8 mouse cellular contexts compared by ENCODE assay signal in genomic region chr6:4600085-4600657, GRCm38 (mm10). TPM values are rescaled to one million over a fixed set of nuclear protein-coding genes. Genes with fewer than 3 reads are reported as not detected.
DNase-seq lines count a peak whose midpoint lies in the region; ATAC-seq and TF ChIP-seq lines count a peak whose summit lies in the region.

No protein-coding gene starts in this region.

- H3K36me3 ChIP-seq in ES-Bruce4 (ENCODE audit: control insufficient read depth, insufficient read depth, low read length, poor library complexity, severe bottlenecking) = no peaks in the 10 kb centered on the region
- no peaks in the 10 kb centered on the region for H3K36me3 ChIP-seq in forebrain, embryonic 16.5 days (ENCODE audit: control insufficient read depth, insufficient read depth)
- no peaks in the 10 kb centered on the region for H3K36me3 ChIP-seq in liver, embryonic 15.5 days (replicated peaks)

- ATAC-seq in forebrain, embryonic 16.5 days = peak; percentile 16
- peak; percentile 6; the same call in 1 of the 2 replicates for ATAC-seq in liver, embryonic 15.5 days (ENCODE audit: insufficient read depth)

- no peak for DNase-seq in cerebellum, adult 2 months
- DNase-seq in cerebellum, postnatal 10 days = no peak
- DNase-seq in right cerebral cortex, postnatal 36 days (ENCODE audit: low spot score in 2 of 2) = no peak
- DNase-seq in cerebellum, adult 11-12 months = no peak
- DNase-seq in gastrocnemius, adult 18-20 months (ENCODE audit: low spot score) = no peak

- peak overlapping the region; percentile 96 for H3K4me2 ChIP-seq in forebrain, embryonic 16.5 days (ENCODE audit: low read length)
- peak overlapping the region; percentile 85 for H3K4me2 ChIP-seq in liver, embryonic 15.5 days

- 34% methylated on average over 7 of the region's 7 CpGs for WGBS in cerebellum, adult 2 months
- 35% methylated on average over 7 of the region's 7 CpGs for WGBS in forebrain, embryonic 16.5 days
- 32% methylated on average over 7 of the region's 7 CpGs for WGBS in liver, embryonic 15.5 days (ENCODE audit: insufficient replicate concordance)

- TF ChIP-seq EP300 in ES-Bruce4 (IDR thresholded peaks at IDR 0.05; ENCODE audit: insufficient read depth, low read depth, low read length) = no peak

- H3K4me1 ChIP-seq in cerebellum, adult 2 months (ENCODE audit: control insufficient read depth, insufficient read depth, low read length) = no peaks in the 10 kb centered on the region
- no peaks in the 10 kb centered on the region for H3K4me1 ChIP-seq in ES-Bruce4 (ENCODE audit: control insufficient read depth, insufficient read depth, low read length)
- H3K4me1 ChIP-seq in forebrain, embryonic 16.5 days (replicated peaks; ENCODE audit: control insufficient read depth, insufficient read depth, low read length) = peaks cover 19% of the 10 kb centered on the region
- peaks cover 17% of the 10 kb centered on the region for H3K4me1 ChIP-seq in liver, embryonic 15.5 days (replicated peaks)

- no peak for TF ChIP-seq CTCF in cerebellum, adult 2 months (IDR thresholded peaks at IDR 0.05; ENCODE audit: borderline replicate concordance, insufficient read depth, low read depth, low read length)
- no peak for TF ChIP-seq CTCF in ES-Bruce4 (IDR thresholded peaks at IDR 0.05; ENCODE audit: low read depth, low read length)

- no peaks in the 10 kb centered on the region for H3K27me3 ChIP-seq in cerebellum, adult 2 months (ENCODE audit: control insufficient read depth, insufficient read depth, low read length)
- H3K27me3 ChIP-seq in ES-Bruce4 (ENCODE audit: control insufficient read depth, insufficient read depth, low read length, poor library complexity, severe bottlenecking) = no peaks in the 10 kb centered on the region
- no peaks in the 10 kb centered on the region for H3K27me3 ChIP-seq in forebrain, embryonic 16.5 days (replicated peaks; ENCODE audit: control insufficient read depth, insufficient read depth, low read length)
- H3K27me3 ChIP-seq in liver, embryonic 15.5 days = no peaks in the 10 kb centered on the region

- no peak for TF ChIP-seq POLR2A in cerebellum, adult 2 months (IDR thresholded peaks at IDR 0.05; ENCODE audit: borderline replicate concordance, insufficient read depth, low read length)
- no peak for TF ChIP-seq POLR2A in ES-Bruce4 (IDR thresholded peaks at IDR 0.05; ENCODE audit: insufficient read depth, low read length)

- peak overlapping the region; percentile 95 for H3K9ac ChIP-seq in ES-Bruce4 (ENCODE audit: low read depth, poor library complexity, severe bottlenecking)
- H3K9ac ChIP-seq in forebrain, embryonic 16.5 days (replicated peaks; ENCODE audit: low read depth, low read length) = peak overlapping the region; percentile 98
- H3K9ac ChIP-seq in liver, embryonic 15.5 days = peak overlapping the region; percentile 81

- no peaks in the 10 kb centered on the region for H3K9me3 ChIP-seq in ES-Bruce4 (replicated peaks; ENCODE audit: control insufficient read depth, insufficient read depth, low read length, poor library complexity, severe bottlenecking)
- H3K9me3 ChIP-seq in forebrain, embryonic 16.5 days (ENCODE audit: control insufficient read depth, low read length) = no peaks in the 10 kb centered on the region
- no peaks in the 10 kb centered on the region for H3K9me3 ChIP-seq in liver, embryonic 15.5 days (replicated peaks)

- peak overlapping the region; percentile 96 for H3K27ac ChIP-seq in cerebellum, adult 2 months (ENCODE audit: insufficient read depth, low read length)
- no peak overlapping the region for H3K27ac ChIP-seq in ES-Bruce4 (ENCODE audit: insufficient read depth, low read length)
- peak overlapping the region; percentile 90 for H3K27ac ChIP-seq in forebrain, embryonic 16.5 days (ENCODE audit: low read length)
- peak overlapping the region; percentile 79 for H3K27ac ChIP-seq in liver, embryonic 15.5 days (replicated peaks)

- H3K4me3 ChIP-seq in cerebellum, adult 2 months (replicated peaks; ENCODE audit: insufficient read depth, low read depth, low read length) = peak overlapping the region; percentile 85
- peak overlapping the region; percentile 60 for H3K4me3 ChIP-seq in ES-Bruce4 (ENCODE audit: low read depth, low read length)
- peak overlapping the region; percentile 68 for H3K4me3 ChIP-seq in forebrain, embryonic 16.5 days (replicated peaks; ENCODE audit: low read length)
- peak overlapping the region; percentile 82 for H3K4me3 ChIP-seq in liver, embryonic 15.5 days (replicated peaks)

RNA-seq across cellular contexts. Expression of gene Casd1, which starts 0.5 kb away (rescaled TPM):
- polyA plus RNA-seq in cerebellum, adult 2 months (2012; rRNA removed) = 42.8 and 47.0 TPM in 2 replicates
- polyA plus RNA-seq in ES-Bruce4 (2011; ENCODE audit: insufficient read depth, insufficient read length, low read depth, missing spikeins) = 11.4 and 15.1 TPM in 2 replicates
- polyA plus RNA-seq in forebrain, embryonic 16.5 days (2015; fragmentation: Nextera tagmentation; extraction: Ambion mirVana) = 36.8 and 41.7 TPM in 2 replicates
- 6.0 and 6.7 TPM in 2 replicates for polyA plus RNA-seq in liver, embryonic 15.5 days (2015; fragmentation: Nextera tagmentation; extraction: Ambion mirVana)
- 10 to 100 TPM; 17.2 to 23.4 TPM for total RNA-seq in gastrocnemius, adult 18-20 months (2021)
